Mouse (Mus musculus): Measurements from ENCODE around the gene Plcb3. TPM values are rescaled to one million over a fixed set of nuclear protein-coding genes. Genes with fewer than 3 reads are reported as not detected.

The Plcb3 gene
- 27.2 and 35.5 TPM in 2 replicates for polyA plus RNA-seq (2012; rRNA removed)

DNA sequence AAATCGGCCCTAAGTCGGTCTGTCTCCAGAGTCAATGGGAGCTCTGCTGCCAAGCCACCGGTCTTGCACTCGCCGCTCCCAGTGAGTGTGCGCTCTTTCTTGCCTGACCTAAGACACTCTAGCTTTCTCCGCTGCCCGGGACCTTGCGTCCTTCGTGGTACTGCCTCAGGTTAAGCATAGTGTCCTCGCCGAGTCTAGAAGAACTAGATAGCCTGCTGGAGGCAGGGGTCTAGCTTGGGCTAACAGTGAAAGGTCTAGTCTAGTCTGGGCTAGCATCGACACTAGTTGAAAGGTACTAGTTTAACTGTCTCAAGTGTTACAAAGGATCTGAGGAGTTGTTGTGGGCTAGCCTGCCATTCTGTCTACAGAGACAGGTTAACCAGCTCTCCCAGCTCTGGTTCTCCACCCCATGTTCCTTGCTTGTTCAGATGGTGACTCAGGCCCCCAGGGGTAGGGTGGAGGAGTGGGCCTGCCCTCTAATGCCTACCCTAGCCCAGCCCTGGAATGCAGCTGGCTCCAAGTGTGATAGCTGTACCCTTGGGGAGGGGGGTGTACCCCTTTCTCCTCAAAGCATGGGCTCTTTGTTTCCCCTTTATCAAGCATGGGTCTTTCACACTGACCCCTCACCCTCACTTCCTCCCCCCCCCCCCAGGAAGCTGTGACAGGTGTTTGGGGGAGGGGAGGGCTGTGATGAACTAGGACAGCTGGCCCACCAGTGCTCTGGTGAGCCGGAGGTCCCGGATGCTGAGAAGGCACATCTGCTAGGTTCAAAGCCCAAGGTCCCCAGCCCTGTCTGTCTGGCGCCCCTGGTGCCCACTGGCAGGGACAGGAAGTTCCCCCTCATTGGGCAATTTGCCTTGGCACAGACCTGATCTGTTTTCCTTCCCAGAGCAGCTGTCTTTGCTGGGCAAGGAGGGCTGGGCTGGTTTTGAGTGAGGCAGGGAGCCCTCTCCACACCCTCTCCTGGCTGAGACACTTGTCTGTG lies at the start of gene Plcb3:
Gene Plcb3, minus strand, starts transcription at position 934 of the 985 bp plus-strand sequence.
- DNase-seq = peak; percentile 87
- TF ChIP-seq CTCF (IDR thresholded peaks at IDR 0.05; ENCODE audit: borderline replicate concordance, control insufficient read depth, extremely low read depth, insufficient read depth, low read length, poor library complexity) = peak; percentile 54; the same call in 1 of the 2 replicates
- peak; percentile 63 for TF ChIP-seq POLR2A (IDR thresholded peaks at IDR 0.05; ENCODE audit: control insufficient read depth, extremely low read depth, insufficient read depth, low read length, poor library complexity)
- H3K4me1 ChIP-seq (replicated peaks; ENCODE audit: control insufficient read depth, insufficient read depth, low read length) = peaks cover 32% of the 10 kb centered on the region

DNA sequence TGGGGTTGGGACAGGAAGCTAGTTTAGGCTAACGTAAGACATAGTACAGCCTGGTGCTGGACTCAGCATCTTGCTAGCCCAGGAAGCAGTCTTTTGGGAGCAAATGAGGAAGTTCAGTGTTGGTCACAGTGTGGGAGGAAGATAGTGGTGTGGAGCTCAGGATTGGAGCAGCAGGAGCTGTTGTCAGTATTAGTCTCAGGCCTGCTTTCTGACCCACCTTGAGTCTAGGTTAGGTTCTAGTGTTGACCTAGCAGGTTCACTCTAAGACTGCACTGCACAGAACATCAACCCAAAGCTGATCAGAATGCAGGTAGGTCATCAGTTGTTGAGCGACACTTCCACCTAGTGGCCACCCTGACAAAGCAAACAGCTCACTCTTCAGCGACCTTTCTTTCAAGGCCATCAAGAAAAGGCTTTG lies 44.0 kb upstream of the Plcb3 start:
- 15% methylated on average over 3 of the region's 3 CpGs for WGBS
- TF ChIP-seq CTCF (IDR thresholded peaks at IDR 0.05; ENCODE audit: borderline replicate concordance, control insufficient read depth, extremely low read depth, insufficient read depth, low read length, poor library complexity) (no peak), POLR2A (IDR thresholded peaks at IDR 0.05; ENCODE audit: control insufficient read depth, extremely low read depth, insufficient read depth, low read length, poor library complexity) (no peak)
- peak; percentile 78 for DNase-seq
- no peaks in the 10 kb centered on the region for H3K27me3 ChIP-seq (ENCODE audit: control insufficient read depth, insufficient read depth, low read length)
- H3K27ac ChIP-seq (ENCODE audit: control insufficient read depth, insufficient read depth, low read length) = peak overlapping the region; percentile 88
- H3K4me3 ChIP-seq (ENCODE audit: control insufficient read depth, insufficient read depth, low read length) = no peak overlapping the region
- peaks cover 41% of the 10 kb centered on the region for H3K36me3 ChIP-seq (ENCODE audit: control insufficient read depth, insufficient read depth, low read length)
- peaks cover 19% of the 10 kb centered on the region for H3K4me1 ChIP-seq (replicated peaks; ENCODE audit: control insufficient read depth, insufficient read depth, low read length)

More for the DNA sequence above, at the start of gene Plcb3:
- peak within 1 kb of the TSS; percentile 62 for H3K4me3 ChIP-seq (ENCODE audit: control insufficient read depth, insufficient read depth, low read length)
- peak within 1 kb of the TSS; percentile 95 for H3K27ac ChIP-seq (ENCODE audit: control insufficient read depth, insufficient read depth, low read length)
- peaks cover 6% of the 10 kb centered on the region; the same call in 1 of the 2 replicates for H3K36me3 ChIP-seq (ENCODE audit: control insufficient read depth, insufficient read depth, low read length)
- WGBS = under 1% methylated on average over 16 of the region's 16 CpGs
- no peaks in the 10 kb centered on the region for H3K27me3 ChIP-seq (ENCODE audit: control insufficient read depth, insufficient read depth, low read length)

GRCm38 (mm10) chr19:7019191-7019590 lies 42.9 kb upstream of the Plcb3 start, which contains the start of gene Fermt3:
TSS of gene Fermt3 (minus strand) at chr19:7019469.
- no peaks in the 10 kb centered on the region for H3K27me3 ChIP-seq (ENCODE audit: control insufficient read depth, insufficient read depth, low read length)
- H3K36me3 ChIP-seq (ENCODE audit: control insufficient read depth, insufficient read depth, low read length) = peaks cover 38% of the 10 kb centered on the region
- H3K27ac ChIP-seq (ENCODE audit: control insufficient read depth, insufficient read depth, low read length) = peak within 1 kb of the TSS; percentile 93
- H3K4me3 ChIP-seq (ENCODE audit: control insufficient read depth, insufficient read depth, low read length) = peak within 1 kb of the TSS; percentile 90
- no peak for TF ChIP-seq CTCF (IDR thresholded peaks at IDR 0.05; ENCODE audit: borderline replicate concordance, control insufficient read depth, extremely low read depth, insufficient read depth, low read length, poor library complexity)
- peak; percentile 68; the same call in 1 of the 2 replicates for TF ChIP-seq POLR2A (IDR thresholded peaks at IDR 0.05; ENCODE audit: control insufficient read depth, extremely low read depth, insufficient read depth, low read length, poor library complexity)
- WGBS = 3% methylated on average over 5 of the region's 5 CpGs
- peak; percentile 86 for DNase-seq
- peaks cover 19% of the 10 kb centered on the region for H3K4me1 ChIP-seq (replicated peaks; ENCODE audit: control insufficient read depth, insufficient read depth, low read length)

DNA sequence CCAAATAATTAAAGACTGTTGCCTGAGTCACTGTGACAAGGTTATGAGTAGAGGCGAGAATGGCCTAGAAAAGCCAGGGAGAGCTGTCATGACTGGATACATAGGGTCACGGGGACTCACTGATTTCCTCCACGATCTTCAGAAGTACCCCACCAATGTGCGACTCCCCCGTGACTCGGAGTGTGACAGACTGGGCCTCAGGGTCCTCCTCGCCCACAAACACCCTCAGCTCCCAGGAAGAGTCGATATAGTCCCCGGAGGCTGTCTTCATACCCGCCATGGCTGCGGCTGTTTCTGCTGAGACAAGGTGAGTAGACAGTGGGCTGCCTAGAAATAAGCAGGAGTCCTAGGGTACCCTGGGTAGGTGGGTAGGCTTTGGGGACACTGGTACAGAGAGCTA lies 42.3 kb upstream of the Plcb3 start:
- DNase-seq = peak; percentile 25
- H3K36me3 ChIP-seq (ENCODE audit: control insufficient read depth, insufficient read depth, low read length) = peaks cover 38% of the 10 kb centered on the region
- 4% methylated on average over 11 of the region's 11 CpGs for WGBS
- TF ChIP-seq CTCF (IDR thresholded peaks at IDR 0.05; ENCODE audit: borderline replicate concordance, control insufficient read depth, extremely low read depth, insufficient read depth, low read length, poor library complexity) (no peak), POLR2A (IDR thresholded peaks at IDR 0.05; ENCODE audit: control insufficient read depth, extremely low read depth, insufficient read depth, low read length, poor library complexity) (no peak)
- peak overlapping the region; percentile 90 for H3K4me3 ChIP-seq (ENCODE audit: control insufficient read depth, insufficient read depth, low read length)
- H3K4me1 ChIP-seq (replicated peaks; ENCODE audit: control insufficient read depth, insufficient read depth, low read length) = peaks cover 19% of the 10 kb centered on the region
- peak overlapping the region; percentile 93 for H3K27ac ChIP-seq (ENCODE audit: control insufficient read depth, insufficient read depth, low read length)
- no peaks in the 10 kb centered on the region for H3K27me3 ChIP-seq (ENCODE audit: control insufficient read depth, insufficient read depth, low read length)

DNA sequence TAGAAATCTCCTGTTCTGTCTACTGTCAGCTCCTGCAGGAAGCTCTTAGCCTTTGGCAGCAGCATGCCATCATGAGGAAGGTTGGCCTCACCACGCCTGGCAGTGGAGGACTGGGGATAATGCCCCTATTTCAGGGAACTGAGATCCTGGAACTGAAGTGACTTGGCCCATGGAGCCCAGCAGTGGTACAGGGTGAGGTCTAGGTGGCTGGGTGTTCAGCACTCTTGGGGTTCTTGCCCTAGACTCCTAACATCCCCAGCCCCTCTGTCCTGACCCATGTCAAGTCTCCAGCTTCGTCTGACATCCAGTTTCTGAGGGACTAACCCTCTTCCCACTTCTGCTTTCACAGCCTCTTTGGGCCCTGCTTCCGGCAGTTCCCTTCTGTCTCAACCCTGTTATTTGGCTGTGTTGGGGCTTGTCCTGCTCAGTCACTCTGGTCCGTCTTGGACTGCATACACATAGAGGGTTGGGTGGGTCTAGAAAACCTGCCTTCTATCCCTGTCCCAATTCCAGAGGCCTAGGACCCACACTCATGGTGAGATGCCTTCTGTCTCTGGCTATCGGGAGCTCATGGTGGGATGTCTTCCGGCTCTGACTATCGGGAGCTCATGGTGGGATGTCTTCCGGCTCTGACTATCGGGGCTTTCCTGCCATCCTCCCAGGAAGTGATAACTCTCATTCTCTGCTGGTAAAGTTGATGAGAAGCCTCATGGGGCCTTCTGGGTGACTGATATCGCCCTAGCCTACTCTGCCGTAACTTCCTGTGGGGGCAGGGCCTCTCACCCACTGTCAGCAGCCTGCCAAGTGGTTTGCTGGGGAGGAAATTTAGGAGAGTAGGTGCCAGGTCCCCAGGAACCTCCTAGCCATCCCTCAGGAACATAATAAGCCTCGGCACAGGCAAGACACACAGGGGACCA lies 41.5 kb upstream of the Plcb3 start:
- peak overlapping the region; percentile 93 for H3K27ac ChIP-seq (ENCODE audit: control insufficient read depth, insufficient read depth, low read length)
- peaks cover 38% of the 10 kb centered on the region for H3K36me3 ChIP-seq (ENCODE audit: control insufficient read depth, insufficient read depth, low read length)
- TF ChIP-seq CTCF (IDR thresholded peaks at IDR 0.05; ENCODE audit: borderline replicate concordance, control insufficient read depth, extremely low read depth, insufficient read depth, low read length, poor library complexity) (no peak), POLR2A (IDR thresholded peaks at IDR 0.05; ENCODE audit: control insufficient read depth, extremely low read depth, insufficient read depth, low read length, poor library complexity) (peak; percentile 4; the same call in 1 of the 2 replicates)
- DNase-seq = peak; percentile 57
- peak overlapping the region; percentile 90 for H3K4me3 ChIP-seq (ENCODE audit: control insufficient read depth, insufficient read depth, low read length)
- H3K27me3 ChIP-seq (ENCODE audit: control insufficient read depth, insufficient read depth, low read length) = no peaks in the 10 kb centered on the region
- whole genome bisulfite sequencing = 14% methylated on average over 12 of the region's 12 CpGs
- H3K4me1 ChIP-seq (replicated peaks; ENCODE audit: control insufficient read depth, insufficient read depth, low read length) = peaks cover 19% of the 10 kb centered on the region

All from thymus, adult 2 months (tissue).